ENCODE assay signal across 8 mouse cellular contexts in the genomic region with DNA sequence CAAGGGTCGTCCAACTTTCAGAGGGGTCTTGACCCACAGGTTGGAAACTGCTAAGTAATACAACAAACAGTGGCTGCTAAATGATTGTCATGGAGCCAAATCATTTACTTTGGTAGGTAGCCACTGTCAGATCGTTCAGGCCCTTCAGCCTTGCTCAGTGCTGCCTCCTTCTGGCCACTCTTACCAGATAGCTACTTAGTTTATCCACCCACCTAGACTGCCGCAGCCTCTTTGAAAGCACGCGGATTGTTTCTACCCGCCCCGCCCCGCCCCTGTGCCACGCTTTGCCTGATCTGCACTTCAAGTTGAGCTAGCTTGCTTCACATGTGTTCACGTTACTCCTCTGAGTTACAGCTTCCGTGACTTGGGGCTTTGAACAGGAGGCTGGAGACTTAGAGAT. TPM values are rescaled to one million over a fixed set of nuclear protein-coding genes. Genes with fewer than 3 reads are reported as not detected.
DNase-seq lines count a peak whose midpoint lies in the region.

No protein-coding gene starts in this region.

- peak; percentile 15 for DNase-seq in heart, postnatal 4 days
- DNase-seq in heart, adult 9 months (ENCODE audit: low spot score in 2 of 2): no peak
- DNase-seq in 416B (ENCODE audit: low read depth): peak; percentile 79
- peak; percentile 59 for DNase-seq in MEL-GATA-1-ER (ENCODE audit: extremely low read depth, low read depth)
- DNase-seq in induced T-regulatory cell, adult 2 months (ENCODE audit: low read depth): peak; percentile 50
- DNase-seq in mesoderm, embryonic 11.5 days (ENCODE audit: low read depth, low spot score): peak; percentile 59
- no peak for DNase-seq in layer of hippocampus, postnatal 14 days (ENCODE audit: low spot score in 2 of 2)
- DNase-seq in T-cell, adult 2 months (ENCODE audit: low spot score): no peak

RNA-seq across cellular contexts. Expression of a gene that starts 14.6 kb away (rescaled TPM):
- not detected for total RNA-seq in heart, postnatal 4 days (2021)
- not detected for total RNA-seq in layer of hippocampus, postnatal 14 days (2021)

Comparison
In these comparisons a context has a peak if more than half of its experiments do, and no peak if none do; other contexts are left out.
1. DNase-seq: peak in heart, postnatal 4 days (single experiment), 416B (single experiment), MEL-GATA-1-ER (single experiment), induced T-regulatory cell, adult 2 months (single experiment) and mesoderm, embryonic 11.5 days (single experiment); none in heart, adult 9 months (0 of 2), layer of hippocampus, postnatal 14 days (0 of 2) and T-cell, adult 2 months (single experiment).